In genomic region chr13:34016927-34017569, GRCm38 (mm10) we compare ENCODE assay signal across 21 mouse cellular contexts. TPM values are rescaled to one million over a fixed set of nuclear protein-coding genes. Genes with fewer than 3 reads are reported as not detected.
DNase-seq lines count a peak whose midpoint lies in the region; ATAC-seq and TF ChIP-seq lines count a peak whose summit lies in the region.
"Had no signal": no experiment of that assay in that cellular context is flagged by ENCODE, and none has a peak within 500 bp of the region (broad histone marks: within the 10 kb centered on the region; RNA-seq: fewer than 3 reads in every experiment).

No protein-coding gene starts in this region.

- DNase-seq in heart, adult 11 months, result peak; percentile 43
- no peak for DNase-seq in heart, embryonic 10.5 days (ENCODE audit: low spot score)
- no peak for DNase-seq in lung, postnatal 36 days
- DNase-seq in brain, embryonic 14.5 days (ENCODE audit: low read depth), result peak; percentile 55
- peak; percentile 49 for DNase-seq in cerebellum, adult 9-11 months
- no peak for DNase-seq in spleen, postnatal 10 days (ENCODE audit: low spot score in 2 of 2)
- DNase-seq in c-Kit-positive CD71-positive TER-119-positive erythroid progenitor cells, embryonic 14.5 days (ENCODE audit: low spot score), result no peak
- DNase-seq: adrenal gland, adult 8-10 months; heart, postnatal 36 days; liver, embryonic 13.5 days; lung, postnatal 10 days; right cerebral cortex, adult 18-20 months; thymus, adult 18-20 months had no signal

- no peaks in the 10 kb centered on the region for H3K27me3 ChIP-seq in heart, embryonic 10.5 days (ENCODE audit: insufficient read depth, poor library complexity, severe bottlenecking)
- H3K27me3 ChIP-seq in lung, embryonic 16.5 days (ENCODE audit: control insufficient read depth, insufficient read depth, low read depth, low read length), result no peaks in the 10 kb centered on the region
- H3K27me3 ChIP-seq: embryonic facial prominence, embryonic 13.5 days; heart, embryonic 13.5 days; liver, embryonic 13.5 days had no signal

- H3K9me3 ChIP-seq in heart, embryonic 10.5 days, result no peaks in the 10 kb centered on the region
- H3K9me3 ChIP-seq in lung, embryonic 16.5 days (ENCODE audit: control insufficient read depth, low read length), result peaks cover 4% of the 10 kb centered on the region; the same call in 1 of the 2 replicates
- H3K9me3 ChIP-seq: embryonic facial prominence, embryonic 13.5 days; heart, embryonic 13.5 days; limb, embryonic 10.5 days; liver, embryonic 13.5 days; midbrain, embryonic 10.5 days had no signal

- no peak overlapping the region for H3K4me2 ChIP-seq in lung, embryonic 16.5 days (ENCODE audit: low read depth, low read length)
- H3K4me2 ChIP-seq: embryonic facial prominence, embryonic 13.5 days; heart, embryonic 13.5 days; liver, embryonic 13.5 days had no signal

- H3K9ac ChIP-seq in lung, embryonic 16.5 days (ENCODE audit: low read length), result no peak overlapping the region
- H3K9ac ChIP-seq: embryonic facial prominence, embryonic 13.5 days; heart, embryonic 13.5 days; liver, embryonic 13.5 days had no signal

- TF ChIP-seq POLR2A in brain, embryonic 14.5 days (IDR thresholded peaks at IDR 0.05; ENCODE audit: borderline replicate concordance, extremely low read depth, insufficient read depth, insufficient read length, poor library complexity, severe bottlenecking), result no peak

- peak; percentile 72 for ATAC-seq in lung, embryonic 16.5 days (ENCODE audit: low read depth)
- ATAC-seq: intestine, postnatal 0 days had no signal

- no peak overlapping the region for H3K27ac ChIP-seq in heart, embryonic 10.5 days
- no peak overlapping the region for H3K27ac ChIP-seq in lung, embryonic 16.5 days (ENCODE audit: low read length)
- H3K27ac ChIP-seq: embryonic facial prominence, embryonic 13.5 days; heart, embryonic 13.5 days; kidney, postnatal 0 days; limb, embryonic 10.5 days; liver, embryonic 13.5 days; midbrain, embryonic 10.5 days had no signal

- H3K4me1 ChIP-seq in heart, embryonic 10.5 days, result no peaks in the 10 kb centered on the region
- no peaks in the 10 kb centered on the region for H3K4me1 ChIP-seq in lung, embryonic 16.5 days (replicated peaks; ENCODE audit: control insufficient read depth, insufficient read depth, low read length)
- H3K4me1 ChIP-seq: embryonic facial prominence, embryonic 13.5 days; heart, embryonic 13.5 days; limb, embryonic 10.5 days; liver, embryonic 13.5 days; midbrain, embryonic 10.5 days had no signal

- H3K4me3 ChIP-seq in heart, embryonic 10.5 days, result no peak overlapping the region
- no peak overlapping the region for H3K4me3 ChIP-seq in lung, embryonic 16.5 days (ENCODE audit: low read length)
- H3K4me3 ChIP-seq: embryonic facial prominence, embryonic 13.5 days; heart, embryonic 13.5 days; limb, embryonic 10.5 days; liver, embryonic 13.5 days; midbrain, embryonic 10.5 days; myocyte had no signal

- whole genome bisulfite sequencing in heart, embryonic 10.5 days, result 92% methylated on average over 9 of the region's 9 CpGs
- WGBS in lung, embryonic 16.5 days, result 83% methylated on average over 9 of the region's 9 CpGs

- no peak for TF ChIP-seq CTCF in brain, embryonic 14.5 days (IDR thresholded peaks at IDR 0.05; ENCODE audit: borderline replicate concordance, extremely low read depth, insufficient read depth, insufficient read length)

- peaks cover 81% of the 10 kb centered on the region for H3K36me3 ChIP-seq in heart, embryonic 10.5 days
- H3K36me3 ChIP-seq in lung, embryonic 16.5 days (ENCODE audit: control insufficient read depth, insufficient read depth, low read length), result peaks cover 46% of the 10 kb centered on the region

RNA-seq across cellular contexts. Expression of gene Serpinb6a, which starts 14.5 kb away (rescaled TPM):
- polyA plus RNA-seq in heart, embryonic 10.5 days (2016; fragmentation: Nextera tagmentation; extraction: Ambion mirVana), result 38.1 and 42.1 TPM in 2 replicates
- 56.2 and 73.2 TPM in 2 replicates for polyA plus RNA-seq in lung, embryonic 16.5 days (2015; fragmentation: Nextera tagmentation; extraction: Ambion mirVana)
- polyA plus RNA-seq in brain, embryonic 14.5 days (2012; rRNA removed), result 25.5 and 28.8 TPM in 2 replicates

RNA-seq across cellular contexts. Expression of gene Ripk1, which starts 14.9 kb away (rescaled TPM):
- 8.3 and 13.4 TPM in 2 replicates for polyA plus RNA-seq in heart, embryonic 10.5 days (2016; fragmentation: Nextera tagmentation; extraction: Ambion mirVana)
- 20.3 and 22.7 TPM in 2 replicates for polyA plus RNA-seq in lung, embryonic 16.5 days (2015; fragmentation: Nextera tagmentation; extraction: Ambion mirVana)
- polyA plus RNA-seq in brain, embryonic 14.5 days (2012; rRNA removed), result 3.1 and 4.5 TPM in 2 replicates

RNA-seq across cellular contexts. Expression of gene Bphl, which starts 20.3 kb away (rescaled TPM):
- 41.5 and 45.1 TPM in 2 replicates for polyA plus RNA-seq in heart, embryonic 10.5 days (2016; fragmentation: Nextera tagmentation; extraction: Ambion mirVana)
- polyA plus RNA-seq in lung, embryonic 16.5 days (2015; fragmentation: Nextera tagmentation; extraction: Ambion mirVana), result 70.6 and 80.8 TPM in 2 replicates
- polyA plus RNA-seq in brain, embryonic 14.5 days (2012; rRNA removed), result 27.7 and 31.5 TPM in 2 replicates

RNA-seq across cellular contexts. Expression of gene Nqo2, which starts 52.6 kb away (rescaled TPM):
- polyA plus RNA-seq in heart, embryonic 10.5 days (2016; fragmentation: Nextera tagmentation; extraction: Ambion mirVana), result 30.3 and 31.4 TPM in 2 replicates
- 30.8 and 33.8 TPM in 2 replicates for polyA plus RNA-seq in lung, embryonic 16.5 days (2015; fragmentation: Nextera tagmentation; extraction: Ambion mirVana)
- 3.6 and 4.6 TPM in 2 replicates for polyA plus RNA-seq in brain, embryonic 14.5 days (2012; rRNA removed)

Comparison
In these comparisons a context has a peak if more than half of its experiments do, and no peak if none do; other contexts are left out.
1. DNase-seq: peak in heart, adult 11 months (single experiment), brain, embryonic 14.5 days (single experiment) and cerebellum, adult 9-11 months (single experiment); none in heart, embryonic 10.5 days (single experiment), lung, postnatal 36 days (single experiment), spleen, postnatal 10 days (0 of 2) and c-Kit-positive CD71-positive TER-119-positive erythroid progenitor cells, embryonic 14.5 days (single experiment).